Mouse (Mus musculus) T-helper 1 cell (primary cell): ENCODE data around the gene Tbc1d10c.

Experiments
- in situ Hi-C: fragments of 300-600 bp; cut with MboI, MseI; formaldehyde crosslinking; loops from one replicate; pipeline ENCODE4 v1.15.1; 2025; ENCODE audit warnings: high pct_unique_total_duplicates

Tbc1d10c gene

DNA sequence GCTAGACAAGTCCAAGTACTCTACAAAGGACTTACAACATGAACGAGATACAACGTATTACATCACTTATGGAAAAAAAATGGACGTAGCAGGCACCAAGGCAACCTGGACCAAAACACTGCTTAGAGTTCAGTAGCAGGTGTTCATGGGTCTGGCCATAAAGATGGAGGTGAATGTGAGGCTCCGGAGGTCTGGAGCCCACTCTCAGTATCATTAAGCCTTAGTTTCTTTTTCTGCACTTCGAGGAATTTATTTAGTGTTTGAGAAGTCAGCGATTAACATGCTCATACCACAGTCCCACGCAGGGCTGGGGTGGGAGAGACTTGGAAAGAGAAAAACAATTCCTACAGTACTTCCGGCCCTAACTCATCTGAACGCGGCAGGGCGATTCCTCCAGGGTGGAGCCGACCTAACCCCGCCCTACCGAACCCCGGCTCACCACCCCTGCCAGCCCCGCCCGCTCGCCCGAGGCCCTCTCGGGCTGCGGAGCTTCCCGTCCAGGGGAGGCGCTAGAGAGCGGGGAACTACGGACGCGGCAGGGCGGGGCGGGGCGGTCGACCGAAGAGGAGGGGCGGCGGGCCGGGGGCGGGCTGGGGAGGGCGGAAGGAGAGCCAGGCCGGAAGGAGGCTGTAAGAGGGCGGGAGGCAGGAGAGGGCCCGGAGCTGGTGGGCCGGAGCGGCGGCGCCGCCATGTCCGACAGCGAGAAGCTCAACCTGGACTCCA lies 605 bp upstream of the Tbc1d10c start, which contains the start of gene Ppp1ca:
Gene Ppp1ca (plus strand): TSS at position 538 of the 723 bp plus-strand sequence.
- in situ Hi-C loops, result no loop called here

GRCm38 (mm10) chr19:4189051-4189620 lies 1.9 kb downstream of the Tbc1d10c start:
- in situ Hi-C loops, result loop anchor here (5.0 kb wide), 1 partner anchor 77 kb away; no protein-coding TSS in a partner anchor

GRCm38 (mm10) chr19:4187303-4187702 lies 3.8 kb downstream of the Tbc1d10c start:
- in situ Hi-C loops, result loop anchor here (5.0 kb wide), 1 partner anchor 75 kb away; no protein-coding TSS in a partner anchor

DNA sequence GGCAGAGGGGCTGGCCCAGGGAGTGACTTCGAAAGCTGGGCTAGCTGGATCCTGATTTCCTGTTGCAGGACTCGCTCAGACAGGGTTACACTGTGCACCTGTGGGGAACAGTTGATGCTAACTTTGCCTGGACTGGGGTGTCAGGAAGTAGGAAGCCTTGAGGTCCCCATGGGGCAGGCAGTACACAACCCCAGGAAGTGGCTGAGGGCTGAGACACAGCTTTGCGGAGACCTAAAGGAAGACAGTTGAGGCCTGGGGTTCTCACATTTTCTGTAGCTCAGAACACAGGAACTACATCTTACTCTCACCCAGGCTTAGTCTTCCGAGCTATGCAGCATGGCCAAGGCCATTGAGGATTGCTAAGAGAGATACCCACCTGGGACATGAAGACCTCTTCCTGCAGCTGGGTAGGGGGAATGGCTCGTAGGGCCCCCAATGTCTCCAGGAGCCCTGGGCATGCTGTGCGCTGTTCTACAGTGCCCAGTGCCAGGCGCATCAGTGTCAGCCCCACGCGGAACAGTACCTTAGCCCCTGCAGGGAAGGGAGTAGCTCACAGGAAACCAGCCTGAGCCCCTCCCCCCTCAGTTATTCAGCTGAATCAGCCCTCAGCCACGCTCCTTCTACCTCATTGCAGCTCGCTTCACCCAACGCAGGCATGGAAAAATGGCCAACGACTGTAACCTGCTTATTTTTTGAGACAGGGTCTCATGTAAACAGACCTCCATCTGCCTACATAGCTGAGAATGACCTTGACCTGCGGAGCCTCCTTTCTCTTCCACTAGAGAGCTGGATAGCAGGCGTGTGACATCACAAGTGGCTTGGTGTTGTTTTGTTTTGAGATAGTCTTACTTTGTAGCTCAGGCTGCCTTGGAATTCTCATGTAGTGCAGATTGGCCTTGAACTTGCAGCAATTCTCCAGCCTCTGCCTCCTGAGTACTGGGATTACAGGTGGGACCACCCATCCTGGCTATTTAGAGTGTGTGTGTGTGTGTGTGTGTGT lies 5.8 kb downstream of the Tbc1d10c start:
- in situ Hi-C loops, result loop anchor here (5.0 kb wide), 1 partner anchor 73 kb away; no protein-coding TSS in a partner anchor

DNA sequence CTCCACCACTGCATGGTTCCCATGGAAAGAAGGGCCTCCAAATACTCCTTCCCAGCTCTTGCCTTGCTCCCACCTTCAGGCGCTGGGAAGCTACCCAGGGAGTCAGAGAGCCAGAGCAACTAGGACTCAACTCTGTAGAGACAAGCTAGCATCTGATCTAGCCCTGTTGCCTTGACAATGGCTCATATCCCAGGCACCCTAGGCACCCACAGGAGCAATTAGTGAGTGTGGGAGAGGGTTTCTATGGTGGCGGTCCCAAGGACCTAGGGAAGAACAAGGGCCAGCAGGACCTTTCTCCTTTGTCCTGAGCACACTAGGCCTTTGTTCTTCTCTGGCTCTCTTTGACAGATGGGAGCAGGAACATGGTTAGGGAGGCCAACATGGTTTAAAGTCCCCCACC lies 7.4 kb downstream of the Tbc1d10c start:
- in situ Hi-C loops, result no loop called here

DNA sequence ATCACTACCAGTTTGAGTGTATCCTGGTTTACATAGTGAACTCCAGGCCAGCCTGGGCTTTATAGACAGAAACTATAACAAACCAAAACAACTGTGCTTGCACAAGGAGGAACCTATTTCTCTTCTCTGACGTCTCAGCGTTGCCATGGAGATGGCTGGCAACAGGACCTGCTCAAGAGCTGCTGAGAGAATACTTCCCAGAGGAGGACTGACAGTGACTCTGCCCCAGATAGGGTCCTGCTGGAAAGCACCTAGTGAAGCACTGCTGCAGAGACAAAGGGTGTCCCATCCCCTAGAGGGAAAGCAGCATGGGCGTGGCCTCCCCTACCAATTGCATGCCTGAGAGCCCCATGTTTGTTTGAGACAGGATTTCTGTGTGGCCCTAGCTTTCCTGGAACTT lies 9.2 kb downstream of the Tbc1d10c start:
- in situ Hi-C loops, result no loop called here

DNA sequence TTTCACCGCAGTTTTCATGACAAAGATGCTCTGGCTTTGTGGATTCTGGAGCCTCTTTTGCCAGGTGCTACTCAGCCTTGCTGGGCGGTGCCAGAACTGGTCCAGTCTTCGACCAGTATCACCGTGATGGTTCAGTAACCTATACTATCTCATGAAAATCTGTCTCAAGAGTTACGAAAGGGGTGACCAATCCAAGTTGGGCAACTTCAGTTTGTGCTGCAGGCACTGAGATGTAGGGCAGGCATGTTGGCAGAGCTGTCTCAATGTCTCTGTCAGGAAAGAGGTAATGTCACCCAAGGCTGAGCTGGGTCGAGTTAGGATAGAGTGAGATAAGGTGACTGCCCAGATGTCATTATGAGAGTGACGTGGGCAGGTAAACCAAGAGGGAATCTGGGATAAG lies 10.7 kb downstream of the Tbc1d10c start:
- in situ Hi-C loops, result no loop called here

DNA sequence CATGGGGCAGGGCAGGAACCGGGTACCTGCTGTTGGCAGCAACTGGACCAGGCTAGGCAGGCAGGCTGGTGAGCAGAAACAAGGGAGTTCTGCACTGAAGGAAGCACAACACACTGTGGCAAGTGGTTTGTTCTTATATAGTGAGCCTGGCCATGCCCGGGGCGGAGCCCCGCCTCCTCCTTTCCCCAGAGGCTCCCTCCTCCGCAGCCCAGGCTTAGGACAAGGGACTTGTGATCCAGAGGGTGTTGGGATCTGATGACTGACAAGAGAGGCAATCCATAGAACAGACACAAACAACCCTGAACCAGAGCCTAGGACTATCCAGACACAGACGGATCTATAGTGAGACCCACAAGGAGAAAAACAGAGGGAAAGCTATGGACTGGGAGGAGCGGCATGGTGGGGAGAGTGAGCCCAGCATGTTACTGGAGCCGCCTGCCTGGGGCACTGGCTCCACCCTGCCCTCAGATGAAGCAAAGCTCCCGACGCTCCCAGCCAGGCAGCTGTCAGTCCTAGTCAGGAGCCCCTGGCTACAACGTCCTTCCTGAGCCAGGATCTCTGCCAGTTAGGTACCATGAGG lies 15.6 kb downstream of the Tbc1d10c start, which contains the start of gene Carns1:
Gene Carns1 (minus strand): TSS at position 112 of the 580 bp plus-strand sequence.
- in situ Hi-C loops, result loop anchor here (10.0 kb wide), 1 partner anchor 591 kb away; no protein-coding TSS in a partner anchor

- in situ Hi-C loops, result loop anchor here (10.0 kb wide), 1 partner anchor 588 kb away; no protein-coding TSS in a partner anchor
Observed at GRCm38 (mm10) chr19:4172925-4173324, 18.2 kb downstream of the Tbc1d10c start.

DNA sequence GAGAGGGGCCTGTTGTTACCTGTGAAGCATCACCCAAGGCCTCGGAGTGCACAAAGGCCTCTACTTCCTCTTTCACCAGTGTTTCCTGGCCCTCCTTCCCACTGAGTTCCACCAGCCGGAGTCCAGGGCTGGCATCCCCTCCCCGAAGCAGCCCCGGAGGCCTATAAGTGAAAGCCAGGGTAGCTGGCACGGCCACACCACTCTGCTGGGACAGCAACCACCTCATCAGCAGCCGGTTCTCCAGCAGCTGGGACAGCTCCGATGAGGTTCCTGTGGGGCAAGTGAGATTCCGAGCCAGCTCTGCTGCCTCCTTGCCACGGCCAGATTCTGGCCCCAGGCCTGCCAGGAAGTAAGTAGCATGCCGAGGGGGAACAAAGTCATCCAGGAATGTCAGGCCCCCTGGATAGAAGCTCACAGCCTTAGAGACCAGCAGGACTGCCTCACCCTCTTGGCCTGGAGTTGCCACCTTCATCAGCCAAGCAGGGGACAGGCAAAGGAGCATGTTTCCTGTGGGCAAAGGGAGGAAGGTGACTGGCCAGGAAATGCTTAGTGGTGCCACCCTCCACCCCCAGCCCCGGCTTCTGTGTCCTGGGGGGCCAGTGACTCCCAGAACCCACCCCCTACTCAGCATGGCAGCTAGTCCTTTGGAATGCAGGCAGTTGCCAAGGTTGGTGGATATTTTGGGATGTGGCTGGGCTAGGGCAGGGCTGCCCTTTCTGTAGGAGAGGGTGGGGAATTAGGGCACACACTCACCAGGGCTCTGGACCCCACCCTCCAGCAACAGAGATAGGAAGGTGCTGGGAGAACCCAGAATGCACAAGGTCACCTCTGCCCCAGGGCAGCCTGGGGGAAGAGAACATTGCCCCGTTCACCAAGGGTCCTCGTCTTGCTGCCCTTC lies 19.4 kb downstream of the Tbc1d10c start:
- in situ Hi-C loops, result loop anchor here (10.0 kb wide), 1 partner anchor 587 kb away; no protein-coding TSS in a partner anchor

- in situ Hi-C loops, result loop anchor here (10.0 kb wide), 1 partner anchor 586 kb away; no protein-coding TSS in a partner anchor
Observed at GRCm38 (mm10) chr19:4170723-4171392, 20.2 kb downstream of the Tbc1d10c start.

- in situ Hi-C loops, result loop anchor here (10.0 kb wide), 1 partner anchor 585 kb away; no protein-coding TSS in a partner anchor
Observed at GRCm38 (mm10) chr19:4169810-4170209, 21.3 kb downstream of the Tbc1d10c start.

- in situ Hi-C loops, result no loop called here
Observed at GRCm38 (mm10) chr19:4169378-4169784, 21.7 kb downstream of the Tbc1d10c start.

- in situ Hi-C loops, result no loop called here
Observed at GRCm38 (mm10) chr19:4166678-4167476, 24.2 kb downstream of the Tbc1d10c start.

GRCm38 (mm10) chr19:4164721-4165120 lies 26.4 kb downstream of the Tbc1d10c start:
- in situ Hi-C loops, result no loop called here

- in situ Hi-C loops, result no loop called here
Observed at GRCm38 (mm10) chr19:4164100-4164499, 27.0 kb downstream of the Tbc1d10c start.

GRCm38 (mm10) chr19:4163543-4163887 lies 27.6 kb downstream of the Tbc1d10c start:
- in situ Hi-C loops, result no loop called here

DNA sequence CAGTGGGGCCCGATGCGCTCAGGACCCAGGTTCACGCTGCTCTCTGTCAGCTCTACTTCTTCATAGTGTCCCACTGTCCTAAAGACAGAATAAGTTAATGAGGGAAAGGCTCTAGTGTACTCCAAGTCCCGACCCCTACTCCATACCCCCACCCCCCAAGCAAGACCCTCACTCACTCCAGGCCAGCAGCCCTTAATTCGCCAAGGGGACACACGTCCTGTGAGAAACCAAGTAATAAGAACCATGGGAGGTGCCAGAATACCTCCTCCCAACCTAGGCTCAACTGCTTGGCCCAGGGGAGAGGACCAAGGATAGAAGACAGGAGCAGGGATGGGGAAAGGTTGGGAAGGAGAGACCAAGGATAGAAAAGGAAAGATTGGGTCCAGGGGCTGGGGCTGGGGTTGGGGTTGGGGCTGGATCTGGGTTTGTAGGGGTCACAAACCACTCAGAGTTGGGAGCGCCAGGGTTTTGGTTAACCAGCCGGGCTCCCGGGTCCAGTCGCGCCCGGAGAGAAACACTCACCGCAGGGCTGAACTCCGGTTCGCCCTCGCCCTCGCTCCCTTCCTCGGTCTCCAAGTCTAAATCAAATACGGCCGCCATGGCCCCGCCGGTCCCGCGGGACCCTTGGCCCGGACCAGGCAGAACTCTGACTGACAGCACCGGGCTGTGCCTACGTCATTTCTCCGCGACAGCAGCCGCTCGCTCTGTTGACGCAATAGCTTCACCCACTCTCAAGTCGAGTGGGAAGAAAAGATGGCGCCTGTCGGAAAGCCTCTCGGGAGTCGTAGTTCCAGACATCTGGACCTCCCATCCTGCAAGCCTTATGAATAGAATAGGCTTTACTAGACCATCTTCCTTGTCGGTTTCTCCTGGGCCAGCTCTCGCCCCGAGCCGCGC lies 28.2 kb downstream of the Tbc1d10c start, which contains the start of gene Rps6kb2:
Gene Rps6kb2 (minus strand): TSS at position 709 of the 897 bp plus-strand sequence.
- in situ Hi-C loops, result no loop called here
